Mouse (Mus musculus): Measurements from ENCODE around the gene Cfap126. TPM values are rescaled to one million over a fixed set of nuclear protein-coding genes. Genes with fewer than 3 reads are reported as not detected.
"Not testable (repeated sequence)": the region's sequence is repeated elsewhere in the genome, so short reads cannot be mapped to it uniquely, and the experiment has no call there.

Gene Cfap126
- polyA plus RNA-seq, 1 experiment from 2014 or later: 1.6 TPM

DNA sequence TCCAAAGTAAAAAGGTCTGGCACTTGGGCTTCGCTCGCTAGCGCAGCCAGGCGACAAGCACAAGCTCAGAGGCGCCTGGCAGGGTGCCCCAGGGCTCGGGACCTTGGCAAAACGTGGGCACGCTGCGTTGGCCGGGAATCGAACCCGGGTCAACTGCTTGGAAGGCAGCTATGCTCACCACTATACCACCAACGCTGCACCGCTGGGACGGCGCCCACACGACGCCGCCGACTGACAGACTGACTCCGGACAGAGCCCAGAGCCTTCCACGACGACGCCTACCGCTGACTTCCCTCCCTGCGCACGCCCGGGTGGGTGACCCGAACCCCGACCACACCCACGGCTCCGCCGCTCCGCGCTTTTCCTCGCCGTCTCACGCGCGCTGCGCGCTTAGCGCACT, 33.9 kb upstream of the Cfap126 start:
- in situ Hi-C loops (cut with MboI; ENCODE audit: low pct_unique_long_range_greater_than_20kb); DNase-seq (ENCODE audit: low read depth, low spot score); H3K27me3 ChIP-seq; CTCF ChIA-PET; POLR2A ChIA-PET: not testable (repeated sequence)
- peak; percentile 2 for ATAC-seq

DNA sequence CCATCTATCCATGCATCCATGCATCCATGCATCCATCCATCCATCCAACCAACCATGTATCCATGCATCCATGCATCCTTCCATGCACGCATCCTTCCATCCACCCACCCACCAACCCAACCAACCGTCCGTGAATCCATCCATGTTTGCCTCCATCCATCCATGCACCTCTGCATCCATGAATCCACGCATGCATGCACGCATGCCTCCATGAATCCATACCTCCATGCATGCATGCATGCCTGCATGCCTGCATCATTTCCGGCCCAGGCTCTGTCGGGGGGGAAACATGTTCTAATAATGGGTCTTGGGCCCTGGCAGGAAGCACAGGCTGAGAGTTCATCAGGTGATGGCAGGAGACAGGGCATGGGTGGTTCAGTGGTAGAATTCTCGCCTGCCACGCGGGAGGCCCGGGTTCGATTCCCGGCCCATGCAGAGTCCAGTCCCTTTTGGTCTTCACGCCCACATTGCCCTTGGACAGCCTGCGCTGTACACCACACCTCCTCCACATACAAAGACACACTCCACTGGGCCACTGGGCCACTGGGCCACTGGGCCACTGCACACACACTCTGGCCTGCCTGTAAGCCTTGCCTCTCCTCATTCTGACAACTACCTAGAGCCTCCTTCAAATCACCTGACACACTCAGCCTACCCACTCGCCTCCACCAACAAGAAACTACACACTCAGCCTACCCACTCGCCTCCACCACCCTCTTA, 32.0 kb upstream of the Cfap126 start:
- peak; percentile 2 for ATAC-seq
- POLR2A ChIA-PET; CTCF ChIA-PET; in situ Hi-C loops (cut with MboI; ENCODE audit: low pct_unique_long_range_greater_than_20kb); DNase-seq (ENCODE audit: low read depth, low spot score); H3K27me3 ChIP-seq: not testable (repeated sequence)

DNA sequence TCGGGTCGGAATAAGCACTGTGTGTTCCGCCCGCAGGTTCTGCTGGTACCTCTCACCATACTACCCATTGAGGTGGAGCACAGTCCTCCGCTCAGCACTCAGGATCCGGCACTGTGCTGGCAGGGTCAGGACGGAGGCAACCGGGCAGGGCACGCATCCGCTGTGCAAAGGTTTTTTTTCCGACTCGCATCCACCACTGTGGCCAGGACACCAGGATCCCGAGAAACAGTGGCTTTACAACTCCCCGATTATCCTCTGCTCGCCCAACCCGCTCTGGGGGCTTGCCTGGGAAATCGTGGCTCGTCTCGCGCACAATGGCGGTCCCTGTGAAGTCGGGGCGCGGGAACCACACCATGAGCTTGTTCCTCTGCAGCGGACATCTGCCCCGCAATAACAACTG, 28.0 kb upstream of the Cfap126 start:
- DNase-seq (ENCODE audit: low read depth, low spot score) (no peak), ATAC-seq (no peak)
- CTCF ChIA-PET: no interaction called here
- no peak for TF ChIP-seq CTCF (IDR thresholded peaks at IDR 0.05)
- POLR2A ChIA-PET: no interaction called here
- H3K27me3 ChIP-seq: no peaks in the 10 kb centered on the region
- in situ Hi-C loops (cut with MboI; ENCODE audit: low pct_unique_long_range_greater_than_20kb): no loop called here

DNA sequence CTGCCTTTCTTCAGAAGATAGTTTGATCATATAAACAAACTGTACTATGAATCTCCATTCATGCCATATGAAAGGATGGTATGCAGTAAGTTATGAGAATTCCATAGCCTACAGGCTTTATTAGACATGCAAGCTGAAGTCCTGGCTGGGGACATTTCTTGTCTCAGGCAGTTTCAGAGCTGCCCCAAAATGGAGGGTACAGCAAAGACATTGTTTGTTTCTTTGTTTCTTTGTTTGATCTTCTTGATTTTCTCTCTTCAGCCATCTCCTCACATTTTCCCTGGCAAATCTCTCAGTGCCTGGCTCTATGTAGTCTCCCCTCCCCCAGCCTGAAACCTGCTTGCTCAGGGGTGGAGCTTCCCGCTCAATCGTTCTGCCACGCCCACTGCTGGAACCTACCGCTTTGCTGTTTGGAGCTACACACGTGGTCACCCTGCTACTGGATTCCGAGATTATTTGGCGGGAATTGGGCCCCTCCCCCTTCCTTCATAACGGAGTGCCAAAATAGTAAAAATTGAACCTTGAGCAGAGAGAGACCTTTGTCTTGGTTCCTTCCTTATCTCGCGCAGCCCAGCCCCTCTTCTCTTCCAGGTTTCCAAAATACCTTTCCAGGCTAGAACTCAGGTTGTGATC, 25.4 kb upstream of the Cfap126 start:
- CTCF ChIA-PET; DNase-seq (ENCODE audit: low read depth, low spot score); in situ Hi-C loops (cut with MboI; ENCODE audit: low pct_unique_long_range_greater_than_20kb); ATAC-seq; H3K27me3 ChIP-seq: not testable (repeated sequence)
- POLR2A ChIA-PET: interaction anchor here (0.7 kb wide), 1 partner anchor 68 kb away, joined by 3 read pairs; no protein-coding TSS in a partner anchor

- ChIA-PET CTCF (no interaction called here), POLR2A (no interaction called here)
- ATAC-seq (no peak), DNase-seq (ENCODE audit: low read depth, low spot score) (no peak)
- in situ Hi-C loops (cut with MboI; ENCODE audit: low pct_unique_long_range_greater_than_20kb): no loop called here
- no peak for TF ChIP-seq CTCF (IDR thresholded peaks at IDR 0.05)
- H3K27me3 ChIP-seq: no peaks in the 10 kb centered on the region
Observed at GRCm38 (mm10) chr1:171089891-171090290, 23.8 kb upstream of the Cfap126 start.

DNA sequence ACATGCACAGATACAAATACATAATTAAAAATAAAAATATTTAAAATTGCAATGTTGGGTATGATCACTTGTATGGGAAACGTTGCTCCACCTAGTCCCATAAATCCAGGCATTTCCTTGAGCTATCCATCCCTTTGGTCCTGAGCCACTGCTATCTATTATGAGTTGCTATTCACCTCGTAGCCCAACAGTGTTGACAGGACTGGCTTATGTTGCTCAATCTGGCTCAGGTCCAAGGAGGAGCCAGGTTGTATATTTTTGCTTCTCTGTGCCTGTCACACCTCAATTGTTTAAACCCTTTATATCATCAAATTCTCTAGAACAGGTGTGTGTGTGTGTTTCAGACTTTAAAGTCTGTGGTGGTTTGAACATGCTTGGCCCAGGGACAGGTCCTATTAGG, 23.0 kb upstream of the Cfap126 start:
- POLR2A ChIA-PET: interaction anchor here (0.6 kb wide), 1 partner anchor 261 kb away, joined by 3 read pairs; no protein-coding TSS in a partner anchor
- no peak for TF ChIP-seq CTCF (IDR thresholded peaks at IDR 0.05)
- no peaks in the 10 kb centered on the region for H3K27me3 ChIP-seq
- DNase-seq (ENCODE audit: low read depth, low spot score) (no peak), ATAC-seq (no peak)
- in situ Hi-C loops (cut with MboI; ENCODE audit: low pct_unique_long_range_greater_than_20kb): no loop called here
- CTCF ChIA-PET: no interaction called here

GRCm38 (mm10) chr1:171094424-171094823, 19.3 kb upstream of the Cfap126 start:
- DNase-seq (ENCODE audit: low read depth, low spot score) (no peak), ATAC-seq (peak; percentile 68)
- TF ChIP-seq CTCF (IDR thresholded peaks at IDR 0.05): no peak
- in situ Hi-C loops (cut with MboI; ENCODE audit: low pct_unique_long_range_greater_than_20kb): no loop called here
- no peaks in the 10 kb centered on the region for H3K27me3 ChIP-seq
- ChIA-PET CTCF (interaction anchor here (1.5 kb wide), 1 partner anchor 17 kb away, joined by 4 read pairs; no protein-coding TSS in a partner anchor), POLR2A (no interaction called here)

GRCm38 (mm10) chr1:171096110-171096964, 17.4 kb upstream of the Cfap126 start:
- in situ Hi-C loops (cut with MboI; ENCODE audit: low pct_unique_long_range_greater_than_20kb): no loop called here
- no peak for TF ChIP-seq CTCF (IDR thresholded peaks at IDR 0.05)
- H3K27me3 ChIP-seq: no peaks in the 10 kb centered on the region
- CTCF ChIA-PET: interaction anchor here (2.9 kb wide), 1 partner anchor 15 kb away, joined by 7 read pairs; no protein-coding TSS in a partner anchor
- POLR2A ChIA-PET: no interaction called here
- ATAC-seq (no peak), DNase-seq (ENCODE audit: low read depth, low spot score) (no peak)

DNA sequence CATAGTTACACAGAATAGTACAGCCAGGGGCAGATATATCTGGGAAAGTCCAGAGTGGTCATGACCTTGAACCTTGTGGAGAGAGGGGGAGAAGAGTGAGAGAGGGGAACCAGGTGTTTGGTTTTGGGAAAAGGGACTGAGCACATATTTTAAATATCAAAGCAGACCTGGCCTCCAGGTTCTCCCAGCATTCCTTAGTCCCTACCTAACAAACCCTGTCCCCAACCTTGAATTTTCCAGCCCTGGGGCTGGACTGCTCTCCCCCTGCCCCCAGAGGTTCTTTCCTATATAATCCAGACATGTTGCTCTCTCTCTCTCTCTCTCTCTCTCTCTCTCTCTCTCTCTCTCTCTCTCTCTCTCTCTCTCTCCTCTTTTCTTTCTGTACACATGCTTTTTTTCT, 16.6 kb upstream of the Cfap126 start:
- H3K27me3 ChIP-seq: no peaks in the 10 kb centered on the region
- ChIA-PET CTCF (interaction anchor here (2.9 kb wide), 1 partner anchor 14 kb away, joined by 7 read pairs; no protein-coding TSS in a partner anchor), POLR2A (no interaction called here)
- no peak for TF ChIP-seq CTCF (IDR thresholded peaks at IDR 0.05)
- ATAC-seq: no peak
- no peak for DNase-seq (ENCODE audit: low read depth, low spot score)
- in situ Hi-C loops (cut with MboI; ENCODE audit: low pct_unique_long_range_greater_than_20kb): no loop called here

GRCm38 (mm10) chr1:171097612-171098011, 16.1 kb upstream of the Cfap126 start:
- H3K27me3 ChIP-seq: no peaks in the 10 kb centered on the region
- in situ Hi-C loops (cut with MboI; ENCODE audit: low pct_unique_long_range_greater_than_20kb): no loop called here
- CTCF ChIA-PET: interaction anchor here (2.9 kb wide), 1 partner anchor 14 kb away, joined by 7 read pairs; no protein-coding TSS in a partner anchor
- DNase-seq (ENCODE audit: low read depth, low spot score) (no peak), ATAC-seq (no peak)
- POLR2A ChIA-PET: no interaction called here
- no peak for TF ChIP-seq CTCF (IDR thresholded peaks at IDR 0.05)

DNA sequence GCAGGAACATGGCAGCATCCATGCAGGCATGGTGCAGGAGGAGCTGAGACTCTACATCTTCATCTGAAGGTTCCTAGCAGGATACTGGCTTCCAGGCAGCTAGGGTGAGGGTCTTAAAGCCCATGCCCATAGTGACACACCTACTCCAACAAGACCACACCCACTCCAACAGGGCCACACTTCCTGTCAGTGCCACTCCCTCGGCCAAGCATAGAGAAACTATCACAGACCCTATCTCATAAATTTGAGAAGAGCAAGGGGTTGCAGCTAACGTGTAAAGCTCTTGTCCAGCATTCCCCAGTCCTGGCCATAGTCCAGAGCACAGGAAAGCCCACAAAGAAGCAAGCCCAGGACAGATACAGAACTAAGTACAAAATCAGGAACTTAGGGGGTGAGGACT, 12.7 kb upstream of the Cfap126 start:
- DNase-seq (ENCODE audit: low read depth, low spot score): no peak
- TF ChIP-seq CTCF (IDR thresholded peaks at IDR 0.05): no peak
- H3K27me3 ChIP-seq: no peaks in the 10 kb centered on the region
- POLR2A ChIA-PET: no interaction called here
- no peak for ATAC-seq
- CTCF ChIA-PET: no interaction called here
- in situ Hi-C loops (cut with MboI; ENCODE audit: low pct_unique_long_range_greater_than_20kb): loop anchor here (10.0 kb wide), 1 partner anchor 206 kb away; no protein-coding TSS in a partner anchor

Measured in Patski (cell line).